9 mouse cellular contexts compared by ENCODE assay signal in the genomic region with DNA sequence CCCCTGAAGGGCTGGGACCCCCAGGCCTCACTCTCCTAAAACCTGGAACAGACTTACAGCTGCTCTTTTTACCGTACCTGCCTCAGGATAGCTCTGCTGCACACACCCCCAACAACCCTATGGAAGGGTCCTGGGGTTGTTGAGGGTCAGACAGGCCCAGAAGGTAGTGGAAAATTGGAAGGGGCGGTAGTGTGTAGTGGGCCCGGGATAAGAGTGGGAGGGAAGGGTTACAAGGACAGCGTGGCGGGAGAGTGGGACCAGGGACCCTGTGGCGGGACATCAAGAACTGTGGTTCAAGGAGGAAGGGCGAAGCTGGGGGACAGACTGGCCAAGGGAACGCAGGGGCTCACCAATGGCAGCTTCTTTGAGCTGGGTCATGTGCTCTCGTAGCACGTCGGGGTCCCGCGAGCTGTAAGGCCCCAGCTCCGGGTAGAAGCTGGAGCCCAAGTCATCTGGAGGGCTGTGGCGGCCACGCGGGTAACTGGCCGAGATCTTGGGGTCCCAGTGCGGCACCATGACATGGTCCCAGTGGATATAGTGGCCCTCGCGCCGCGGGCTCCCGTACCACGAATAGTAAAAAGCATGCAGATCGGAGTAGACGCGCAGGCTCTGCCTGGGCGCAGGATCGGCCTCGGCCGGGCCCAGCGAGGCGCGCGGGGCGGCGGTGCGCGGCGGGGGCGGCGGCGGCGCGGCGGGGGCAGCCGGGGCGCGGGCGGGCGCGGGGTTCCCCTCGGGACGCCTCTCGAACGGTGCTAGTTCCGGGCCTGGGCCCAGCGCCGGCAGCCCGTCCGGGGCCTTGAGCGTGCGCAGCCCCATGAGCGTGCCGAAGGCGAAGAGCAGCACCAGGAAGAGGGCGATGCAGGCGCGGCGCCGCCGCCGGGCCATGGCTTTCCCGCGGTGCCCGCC. TPM values are rescaled to one million over a fixed set of nuclear protein-coding genes. Genes with fewer than 3 reads are reported as not detected.
DNase-seq lines count a peak whose midpoint lies in the region; ATAC-seq and TF ChIP-seq lines count a peak whose summit lies in the region.
"Had no signal": no experiment of that assay in that cellular context is flagged by ENCODE, and none has a peak within 500 bp of the region (broad histone marks: within the 10 kb centered on the region; RNA-seq: fewer than 3 reads in every experiment).

Gene Maneal (minus strand): TSS at position 889 of the 906 bp plus-strand sequence.

- H3K9me3 ChIP-seq in lung, postnatal 0 days (ENCODE audit: low read length) = no peaks in the 10 kb centered on the region
- H3K9me3 ChIP-seq in hindbrain, embryonic 15.5 days = no peaks in the 10 kb centered on the region
- H3K9me3 ChIP-seq in liver, postnatal 0 days (ENCODE audit: low read length) = no peaks in the 10 kb centered on the region

- no peak for TF ChIP-seq POLR2A in cerebellum, adult 2 months (IDR thresholded peaks at IDR 0.05; ENCODE audit: borderline replicate concordance, insufficient read depth, low read length)

- ATAC-seq in lung, postnatal 0 days = no peak; the same call in 1 of the 2 replicates
- peak; percentile 40 for ATAC-seq in hindbrain, embryonic 15.5 days (ENCODE audit: low FRiP score, low read depth)
- ATAC-seq in liver, postnatal 0 days = no peak

- H3K27ac ChIP-seq in cerebellum, adult 2 months (ENCODE audit: insufficient read depth, low read length) = peak within 1 kb of the TSS; percentile 85
- no peak within 1 kb of the TSS for H3K27ac ChIP-seq in lung, postnatal 0 days (ENCODE audit: low read length)
- peak within 1 kb of the TSS; percentile 85 for H3K27ac ChIP-seq in hindbrain, embryonic 15.5 days (replicated peaks)
- H3K27ac ChIP-seq in liver, postnatal 0 days (ENCODE audit: low read depth) = no peak within 1 kb of the TSS

- H3K4me3 ChIP-seq in cerebellum, adult 2 months (replicated peaks; ENCODE audit: insufficient read depth, low read depth, low read length) = peak within 1 kb of the TSS; percentile 83
- H3K4me3 ChIP-seq in lung, postnatal 0 days (ENCODE audit: low read depth, low read length) = peak within 1 kb of the TSS; percentile 27
- H3K4me3 ChIP-seq in hindbrain, embryonic 15.5 days = peak within 1 kb of the TSS; percentile 83
- H3K4me3 ChIP-seq in liver, postnatal 0 days (ENCODE audit: low read depth, low read length) = peak within 1 kb of the TSS; percentile 25
- H3K4me3 ChIP-seq: erythroblast, embryonic 14.5 days had no signal

- H3K36me3 ChIP-seq in lung, postnatal 0 days (ENCODE audit: insufficient read depth, low read length) = no peaks in the 10 kb centered on the region
- H3K36me3 ChIP-seq in hindbrain, embryonic 15.5 days = peaks cover 21% of the 10 kb centered on the region
- no peaks in the 10 kb centered on the region for H3K36me3 ChIP-seq in liver, postnatal 0 days (replicated peaks; ENCODE audit: insufficient read depth, low read length)

- H3K27me3 ChIP-seq in cerebellum, adult 2 months (ENCODE audit: control insufficient read depth, insufficient read depth, low read length) = no peaks in the 10 kb centered on the region
- peaks cover 22% of the 10 kb centered on the region; the same call in 1 of the 2 replicates for H3K27me3 ChIP-seq in lung, postnatal 0 days (replicated peaks; ENCODE audit: insufficient read depth, low read length)
- no peaks in the 10 kb centered on the region for H3K27me3 ChIP-seq in hindbrain, embryonic 15.5 days
- H3K27me3 ChIP-seq in liver, postnatal 0 days (ENCODE audit: insufficient read depth, low read length) = peaks cover 31% of the 10 kb centered on the region

- no peaks in the 10 kb centered on the region; the same call in 1 of the 2 replicates for H3K4me1 ChIP-seq in cerebellum, adult 2 months (ENCODE audit: control insufficient read depth, insufficient read depth, low read length)
- H3K4me1 ChIP-seq in lung, postnatal 0 days (ENCODE audit: insufficient read depth, low read depth, low read length) = no peaks in the 10 kb centered on the region
- H3K4me1 ChIP-seq in hindbrain, embryonic 15.5 days (replicated peaks) = peaks cover 26% of the 10 kb centered on the region
- no peaks in the 10 kb centered on the region for H3K4me1 ChIP-seq in liver, postnatal 0 days (ENCODE audit: insufficient read depth)

- no peak within 1 kb of the TSS for H3K9ac ChIP-seq in lung, postnatal 0 days (replicated peaks; ENCODE audit: low read depth)
- peak within 1 kb of the TSS; percentile 83 for H3K9ac ChIP-seq in hindbrain, embryonic 15.5 days
- no peak within 1 kb of the TSS for H3K9ac ChIP-seq in liver, postnatal 0 days (replicated peaks)

- peak; percentile 42 to 56 for DNase-seq in cerebellum, adult 2 months
- DNase-seq in cerebellum, adult 11 months = no peak
- DNase-seq in lung, postnatal 0 days (ENCODE audit: low spot score) = no peak
- DNase-seq in lung, postnatal 14 days = no peak
- DNase-seq in liver, postnatal 0 days = no peak
- no peak for DNase-seq in adrenal gland, adult 2 months
- DNase-seq in spleen, postnatal 36 days (ENCODE audit: low spot score in 2 of 2) = no peak

- WGBS in cerebellum, adult 2 months = under 1% methylated on average over 77 of the region's 77 CpGs
- 7% methylated on average over 35 of the region's 77 CpGs for WGBS in lung, postnatal 0 days
- 2% methylated on average over 64 of the region's 77 CpGs for WGBS in hindbrain, embryonic 15.5 days
- WGBS in liver, postnatal 0 days (ENCODE audit: insufficient replicate concordance) = 6% methylated on average over 51 of the region's 77 CpGs

- no peak for TF ChIP-seq EP300 in lung, postnatal 0 days (IDR thresholded peaks at IDR 0.05)
- TF ChIP-seq EP300 in liver, postnatal 0 days (IDR thresholded peaks at IDR 0.05; ENCODE audit: low read depth) = no peak

- TF ChIP-seq CTCF in cerebellum, adult 2 months (IDR thresholded peaks at IDR 0.05; ENCODE audit: borderline replicate concordance, insufficient read depth, low read depth, low read length) = no peak
- TF ChIP-seq CTCF in lung, postnatal 0 days (IDR thresholded peaks at IDR 0.05) = no peak
- no peak for TF ChIP-seq CTCF in liver, postnatal 0 days (IDR thresholded peaks at IDR 0.05; ENCODE audit: low read depth)

- H3K4me2 ChIP-seq in lung, postnatal 0 days (replicated peaks; ENCODE audit: low read depth, low read length) = peak within 1 kb of the TSS; percentile 49
- H3K4me2 ChIP-seq in hindbrain, embryonic 15.5 days = peak within 1 kb of the TSS; percentile 93
- H3K4me2 ChIP-seq in liver, postnatal 0 days (ENCODE audit: low read depth, low read length) = peak within 1 kb of the TSS; percentile 50

RNA-seq across cellular contexts. Expression of gene Maneal, which starts in this region (rescaled TPM):
- 71.9 and 72.6 TPM in 2 replicates for polyA plus RNA-seq in cerebellum, adult 2 months (2012; rRNA removed)
- 0.08 and 0.13 TPM in 2 replicates for polyA plus RNA-seq in lung, postnatal 0 days (2015; fragmentation: Nextera tagmentation; extraction: Ambion mirVana)
- polyA plus RNA-seq in hindbrain, embryonic 15.5 days (2015; fragmentation: Nextera tagmentation; extraction: Ambion mirVana) = 15.9 and 16.0 TPM in 2 replicates
- polyA plus RNA-seq in liver, postnatal 0 days (2015; fragmentation: Nextera tagmentation; extraction: Ambion mirVana) = not detected in 2 replicates
- total RNA-seq in adrenal gland, adult 2 months (2021) = 1 to 10 TPM; 4.7 TPM
- polyA plus RNA-seq in adrenal gland, adult 2 months (2012; rRNA removed) = 5.9 and 6.5 TPM in 2 replicates
- polyA plus RNA-seq: erythroblast, embryonic 14.5 days had no signal

Comparison
In these comparisons a context has a peak if more than half of its experiments do, and no peak if none do; other contexts are left out.
1. DNase-seq: peak in cerebellum, adult 2 months (2 of 2); none in cerebellum, adult 11 months (single experiment), lung, postnatal 0 days (single experiment), lung, postnatal 14 days (single experiment), liver, postnatal 0 days (single experiment), adrenal gland, adult 2 months (single experiment) and spleen, postnatal 36 days (0 of 2).
2. H3K27ac ChIP-seq: peak in cerebellum, adult 2 months (single experiment) and hindbrain, embryonic 15.5 days (single experiment); none in lung, postnatal 0 days (single experiment) and liver, postnatal 0 days (single experiment).
3. H3K4me3 ChIP-seq: peak in every context shown above with its lines; median percentile 83 in cerebellum, adult 2 months; 83 in hindbrain, embryonic 15.5 days; 27 in lung, postnatal 0 days; 25 in liver, postnatal 0 days.
4. Peak in every context shown above with its lines, with median percentiles within 50 percentile points of each other: H3K4me2 ChIP-seq.